Mouse (Mus musculus) embryonic fibroblast, embryonic 13.5 days (primary cell): ENCODE data around the gene Nrap.

Source experiments
- CTCF ChIP-seq: IDR thresholded peaks from 2 replicates; pipeline ENCODE4 v1.5.1; 2011; ENCODE audit warnings: mild to moderate bottlenecking, control low read depth, low read length, moderate library complexity, borderline replicate concordance; ENCODE audit not compliant: insufficient read depth
- POLR2A ChIP-seq: IDR thresholded peaks from 2 replicates; pipeline ENCODE4 v1.6.1; 2011; ENCODE audit warnings: low read depth, mild to moderate bottlenecking, control low read depth, low read length, moderate library complexity

GRCm38 (mm10) chr19:56297264-56297663, 92.6 kb downstream of the Nrap start:
- TF ChIP-seq POLR2A, result no peak
- no peak for TF ChIP-seq CTCF
